Comparison of ENCODE assay signal across 12 mouse cellular contexts in genomic region chr4:71230497-71230872, GRCm38 (mm10).
DNase-seq lines count a peak whose midpoint lies in the region; ATAC-seq and TF ChIP-seq lines count a peak whose summit lies in the region.
"Had no signal": no experiment of that assay in that cellular context is flagged by ENCODE, and none has a peak within 500 bp of the region (broad histone marks: within the 10 kb centered on the region; RNA-seq: fewer than 3 reads in every experiment).

No protein-coding gene starts in this region.

- ATAC-seq in cerebellum, adult (ENCODE audit: insufficient number of reproducible peaks, low FRiP score, low TSS enrichment), result peak; percentile 45; the same call in 1 of the 2 replicates
- peak; percentile 90 for ATAC-seq in hindbrain, embryonic 12.5 days (ENCODE audit: low FRiP score)
- ATAC-seq in neural tube, embryonic 11.5 days (ENCODE audit: insufficient read depth, low FRiP score, low TSS enrichment), result peak; percentile 78
- ATAC-seq in monocyte, adult 5-6 weeks (replicated peaks; ENCODE audit: insufficient number of reproducible peaks, low FRiP score, low TSS enrichment, poor library complexity, severe bottlenecking), result no peak
- ATAC-seq: lung, postnatal 0 days had no signal

- H3K4me3 ChIP-seq in hindbrain, embryonic 12.5 days, result no peak overlapping the region
- no peak overlapping the region for H3K4me3 ChIP-seq in neural tube, embryonic 11.5 days (ENCODE audit: low read depth, low read length)
- no peak overlapping the region for H3K4me3 ChIP-seq in gastrocnemius, adult 2 months
- H3K4me3 ChIP-seq: heart, embryonic 13.5 days; limb, embryonic 12.5 days had no signal

- H3K27me3 ChIP-seq in hindbrain, embryonic 12.5 days, result no peaks in the 10 kb centered on the region
- H3K27me3 ChIP-seq in neural tube, embryonic 11.5 days (ENCODE audit: control insufficient read depth, insufficient read depth, low read length), result no peaks in the 10 kb centered on the region
- H3K27me3 ChIP-seq: heart, embryonic 13.5 days; limb, embryonic 12.5 days had no signal

- H3K9me3 ChIP-seq in hindbrain, embryonic 12.5 days (replicated peaks), result no peaks in the 10 kb centered on the region
- no peaks in the 10 kb centered on the region for H3K9me3 ChIP-seq in neural tube, embryonic 11.5 days (ENCODE audit: control insufficient read depth, low read length)
- H3K9me3 ChIP-seq: heart, embryonic 13.5 days; limb, embryonic 12.5 days had no signal

- H3K9ac ChIP-seq in hindbrain, embryonic 12.5 days, result no peak overlapping the region
- no peak overlapping the region for H3K9ac ChIP-seq in neural tube, embryonic 11.5 days (ENCODE audit: low read length)
- H3K9ac ChIP-seq: heart, embryonic 13.5 days; limb, embryonic 12.5 days had no signal

- peaks cover 4% of the 10 kb centered on the region; the same call in 1 of the 2 replicates for H3K4me1 ChIP-seq in hindbrain, embryonic 12.5 days
- no peaks in the 10 kb centered on the region for H3K4me1 ChIP-seq in neural tube, embryonic 11.5 days (ENCODE audit: control insufficient read depth, insufficient read depth, low read length)
- H3K4me1 ChIP-seq: heart, embryonic 13.5 days; limb, embryonic 12.5 days had no signal

- no peak for DNase-seq in cerebellum, adult 8-10 months
- DNase-seq in embryo, embryonic 11 days, result peak; percentile 52
- peak; percentile 34 for DNase-seq in neural tube, embryonic 11.5 days (ENCODE audit: low spot score)
- no peak for DNase-seq in gastrocnemius, adult 2 months
- DNase-seq in spleen, postnatal 14 days (ENCODE audit: low spot score in 2 of 2), result no peak
- DNase-seq: kidney, adult 9 months had no signal

- TF ChIP-seq CTCF in gastrocnemius, adult 2 months (IDR thresholded peaks at IDR 0.05), result no peak

- WGBS in hindbrain, embryonic 12.5 days, result 12% methylated on average over 4 of the region's 4 CpGs
- 22% methylated on average over 4 of the region's 4 CpGs for WGBS in neural tube, embryonic 11.5 days

- intact Hi-C loops in gastrocnemius, adult 2 months (cut with DNase I), result no loop called here

- H3K36me3 ChIP-seq in hindbrain, embryonic 12.5 days, result no peaks in the 10 kb centered on the region
- no peaks in the 10 kb centered on the region for H3K36me3 ChIP-seq in neural tube, embryonic 11.5 days (ENCODE audit: control insufficient read depth, insufficient read depth, low read length)
- H3K36me3 ChIP-seq: heart, embryonic 13.5 days; limb, embryonic 12.5 days had no signal

- H3K27ac ChIP-seq in hindbrain, embryonic 12.5 days, result peak overlapping the region; percentile 58
- H3K27ac ChIP-seq in neural tube, embryonic 11.5 days (ENCODE audit: low read depth, low read length), result no peak overlapping the region
- no peak overlapping the region for H3K27ac ChIP-seq in gastrocnemius, adult 2 months
- H3K27ac ChIP-seq: heart, embryonic 13.5 days; limb, embryonic 12.5 days had no signal

- H3K4me2 ChIP-seq in hindbrain, embryonic 12.5 days (replicated peaks), result no peak overlapping the region
- H3K4me2 ChIP-seq in neural tube, embryonic 11.5 days (ENCODE audit: low read depth), result no peak overlapping the region
- H3K4me2 ChIP-seq: heart, embryonic 13.5 days; limb, embryonic 12.5 days had no signal

Comparison
In these comparisons a context has a peak if more than half of its experiments do, and no peak if none do; other contexts are left out.
1. DNase-seq: peak in embryo, embryonic 11 days (single experiment) and neural tube, embryonic 11.5 days (single experiment); none in cerebellum, adult 8-10 months (single experiment), gastrocnemius, adult 2 months (single experiment) and spleen, postnatal 14 days (0 of 2).